ENCODE assay signal across 35 mouse cellular contexts in the genomic region with DNA sequence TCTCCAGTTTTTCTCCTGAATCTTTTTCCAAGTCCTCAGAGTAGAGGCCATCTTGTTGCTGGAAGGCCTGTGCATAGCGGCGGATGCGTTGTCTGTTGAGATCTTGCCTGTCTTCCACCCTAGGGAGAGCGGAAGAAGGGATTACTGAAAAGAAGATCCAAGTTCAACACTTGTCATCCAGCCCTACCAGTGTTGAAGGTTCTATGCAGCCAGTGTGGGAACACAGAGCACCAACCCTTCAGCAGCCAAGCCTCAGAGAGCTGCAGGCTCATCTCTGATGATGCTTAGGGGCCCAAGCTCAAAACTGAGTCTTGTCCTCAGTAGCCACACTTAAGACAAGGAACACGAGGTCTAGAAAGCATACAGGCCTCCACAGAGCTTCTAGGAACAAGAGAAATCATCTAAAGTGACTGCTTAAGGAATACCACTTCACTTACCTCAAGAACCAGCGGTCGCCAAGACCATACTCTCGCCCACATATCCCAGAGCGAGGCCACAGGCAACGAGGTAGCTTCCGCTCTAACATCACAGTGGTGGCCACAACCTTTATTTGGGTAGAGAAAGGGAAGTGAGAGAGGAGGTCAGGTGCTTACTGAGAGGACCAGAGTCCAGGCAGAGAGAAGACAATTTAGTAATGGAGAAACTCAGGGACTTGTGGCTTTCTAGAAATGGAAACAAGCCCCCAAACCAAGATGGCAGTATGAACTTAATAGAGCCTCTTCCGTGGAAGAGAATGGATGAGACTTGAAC. TPM values are rescaled to one million over a fixed set of nuclear protein-coding genes. Genes with fewer than 3 reads are reported as not detected.
"Had no signal": no experiment of that assay in that cellular context is flagged by ENCODE, and none has a peak within 500 bp of the region (broad histone marks: within the 10 kb centered on the region; RNA-seq: fewer than 3 reads in every experiment).

No protein-coding gene starts in this region.

- H3K4me1 ChIP-seq: heart, embryonic 12.5 days; hindbrain, embryonic 10.5 days; hindbrain, embryonic 12.5 days; intestine, embryonic 15.5 days; limb, embryonic 10.5 days; limb, embryonic 12.5 days had no signal

- ATAC-seq: hindbrain, embryonic 16.5 days; inflammation-experienced regulatory T-cells, adult 6 months; liver, embryonic 12.5 days had no signal

- H3K36me3 ChIP-seq: heart, embryonic 12.5 days; intestine, embryonic 15.5 days; liver, embryonic 12.5 days had no signal

- H3K4me2 ChIP-seq: heart, embryonic 12.5 days; hindbrain, embryonic 12.5 days; hindbrain, embryonic 14.5 days; intestine, embryonic 15.5 days; limb, embryonic 12.5 days; liver, embryonic 12.5 days had no signal

- H3K9ac ChIP-seq: heart, embryonic 12.5 days; hindbrain, embryonic 12.5 days; hindbrain, embryonic 14.5 days; intestine, embryonic 15.5 days; limb, embryonic 12.5 days; liver, embryonic 12.5 days had no signal

- H3K9me3 ChIP-seq: hindbrain, embryonic 10.5 days; hindbrain, embryonic 12.5 days; intestine, embryonic 15.5 days; limb, embryonic 10.5 days; limb, embryonic 12.5 days; liver, embryonic 12.5 days had no signal

- DNase-seq: gastrocnemius, adult 2 months; gastrocnemius, postnatal 10 days; gastrocnemius, postnatal 25 days; heart, adult 2 months; heart, postnatal 10 days; heart, postnatal 4 days; kidney, adult 18-20 months; kidney, adult 8-10 months; kidney, postnatal 10 days; kidney, postnatal 25 days; kidney, postnatal 4 days; liver had no signal

- H3K4me3 ChIP-seq: gastrocnemius, adult 2 months; heart, adult 2 months; heart, embryonic 12.5 days; hindbrain, embryonic 10.5 days; hindbrain, embryonic 12.5 days; intestine, embryonic 15.5 days; layer of hippocampus, adult 2 months; left cerebral cortex, adult 2 months; limb, embryonic 10.5 days; limb, embryonic 12.5 days; liver, embryonic 12.5 days had no signal

- H3K27ac ChIP-seq: gastrocnemius, adult 2 months; heart, adult 2 months; hindbrain, embryonic 10.5 days; hindbrain, embryonic 12.5 days; hindbrain, embryonic 14.5 days; intestine, embryonic 15.5 days; layer of hippocampus, adult 2 months; left cerebral cortex, adult 2 months; limb, embryonic 10.5 days; limb, embryonic 12.5 days; liver, embryonic 12.5 days had no signal

- H3K27me3 ChIP-seq: heart, embryonic 12.5 days; hindbrain, embryonic 12.5 days; intestine, embryonic 15.5 days; limb, embryonic 12.5 days; liver, embryonic 12.5 days had no signal

RNA-seq across cellular contexts. Expression of gene Trpv6, which starts 14.8 kb away (rescaled TPM):
- total RNA-seq: gastrocnemius, adult 2 months; gastrocnemius, postnatal 10 days; gastrocnemius, postnatal 25 days; gastrocnemius, postnatal 4 days; granulocyte monocyte progenitor cell, adult 5-6 weeks; heart, adult 2 months; heart, postnatal 10 days; heart, postnatal 25 days; heart, postnatal 4 days had no signal
- polyA plus RNA-seq: heart, adult 2 months; heart, embryonic 14.5 days had no signal

RNA-seq across cellular contexts. Expression of gene Trpv5, which starts 59.2 kb away (rescaled TPM):
- total RNA-seq: gastrocnemius, adult 2 months; gastrocnemius, postnatal 10 days; gastrocnemius, postnatal 25 days; gastrocnemius, postnatal 4 days; granulocyte monocyte progenitor cell, adult 5-6 weeks; heart, adult 2 months; heart, postnatal 10 days; heart, postnatal 25 days; heart, postnatal 4 days; layer of hippocampus, adult 2 months; layer of hippocampus, postnatal 10 days; layer of hippocampus, postnatal 25 days; left cerebral cortex, adult 2 months; left cerebral cortex, postnatal 14 days; left cerebral cortex, postnatal 36 days had no signal
- polyA plus RNA-seq: frontal cortex, adult 2 months; heart, adult 2 months; heart, embryonic 12.5 days; heart, embryonic 14.5 days; heart, embryonic 16.5 days; hindbrain, embryonic 10.5 days; hindbrain, embryonic 12.5 days; hindbrain, embryonic 14.5 days; hindbrain, embryonic 16.5 days; inflammation-experienced regulatory T-cells, adult 6 months; limb, embryonic 10.5 days; limb, embryonic 12.5 days; limb, embryonic 14.5 days had no signal
